Mouse (Mus musculus): Measurements from ENCODE around the gene Dhrs7c. TPM values are rescaled to one million over a fixed set of nuclear protein-coding genes. Genes with fewer than 3 reads are reported as not detected.

The Dhrs7c gene
- polyA plus RNA-seq, 2 experiments from 2014 or later, result not detected

DNA sequence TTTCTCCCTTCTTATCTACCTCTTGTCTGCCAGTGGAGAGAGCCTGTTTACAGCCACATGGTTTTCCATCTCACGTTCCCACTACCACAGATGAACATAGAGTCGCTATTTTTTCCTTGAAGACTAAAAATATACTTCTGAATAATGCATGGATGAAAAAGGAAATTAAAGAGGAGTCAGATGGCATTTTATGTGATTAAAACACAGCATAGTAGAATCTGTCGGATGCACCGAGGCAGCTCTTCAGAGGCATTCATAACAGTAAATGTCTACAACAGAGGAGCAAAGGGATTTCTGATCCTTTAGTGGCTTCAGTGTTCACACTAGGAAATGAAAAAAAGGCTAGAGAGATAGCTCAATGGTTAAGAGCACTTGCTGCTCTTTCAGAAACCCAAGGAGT lies 47.2 kb downstream of the Dhrs7c start:
- ATAC-seq, result no peak

DNA sequence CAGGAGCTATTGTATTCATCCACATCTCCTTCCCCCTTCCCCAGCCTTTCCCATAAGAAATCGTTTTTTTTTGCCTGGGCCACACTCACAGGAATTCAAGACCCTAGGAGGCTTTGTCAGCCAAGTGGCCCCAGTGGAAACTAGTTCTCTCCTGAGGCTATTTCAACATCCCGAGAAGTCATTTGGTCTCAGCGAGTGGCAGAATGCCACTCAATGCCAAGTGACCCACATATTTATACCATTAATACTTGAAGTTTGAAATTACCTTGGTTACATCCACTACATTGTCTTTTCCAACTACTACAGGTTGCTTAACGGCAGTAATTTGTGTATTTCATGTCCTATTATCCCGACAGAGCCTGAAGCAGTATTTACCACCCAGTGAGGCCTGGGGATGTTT lies 53.8 kb downstream of the Dhrs7c start:
- ATAC-seq, result no peak

DNA sequence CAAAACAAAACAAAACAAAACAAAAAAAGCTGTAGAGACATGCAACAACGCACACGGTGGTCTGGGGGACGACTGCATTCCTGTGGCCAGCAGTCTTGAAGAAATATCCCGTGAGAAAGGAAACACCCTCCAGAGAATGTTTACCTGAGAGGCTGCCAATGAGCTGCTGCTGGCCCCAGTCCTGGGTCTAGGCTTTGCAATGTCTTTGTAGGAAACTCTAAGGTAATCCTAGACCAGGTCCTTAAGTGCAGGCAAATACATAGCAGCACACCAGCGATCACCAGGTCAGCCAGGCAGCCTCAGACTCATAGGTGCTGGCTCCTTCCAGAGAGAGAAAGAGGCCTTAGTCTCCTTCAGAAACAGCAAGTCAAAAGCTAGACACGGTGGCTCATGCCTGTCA lies 56.0 kb downstream of the Dhrs7c start:
- ATAC-seq, result no peak

DNA sequence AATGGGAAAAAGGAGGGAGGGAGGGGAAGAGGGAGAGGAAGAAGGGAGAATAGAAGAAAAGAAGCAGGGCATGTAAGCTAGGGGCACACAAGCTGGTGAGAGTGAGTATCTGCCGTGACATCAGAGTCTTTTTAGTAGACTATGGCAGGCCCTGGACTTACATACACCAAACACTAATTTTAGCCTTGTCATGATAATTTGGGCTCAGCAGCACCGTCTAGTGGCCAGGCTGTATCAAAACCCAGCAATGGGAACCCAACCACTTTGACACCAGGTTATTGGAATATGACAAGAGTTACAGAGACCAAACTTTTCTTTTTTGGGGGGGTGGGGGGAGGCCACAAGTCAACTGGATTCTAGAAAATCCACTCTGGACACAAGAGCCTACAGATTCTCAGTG lies 57.0 kb downstream of the Dhrs7c start:
- no peak for ATAC-seq

DNA sequence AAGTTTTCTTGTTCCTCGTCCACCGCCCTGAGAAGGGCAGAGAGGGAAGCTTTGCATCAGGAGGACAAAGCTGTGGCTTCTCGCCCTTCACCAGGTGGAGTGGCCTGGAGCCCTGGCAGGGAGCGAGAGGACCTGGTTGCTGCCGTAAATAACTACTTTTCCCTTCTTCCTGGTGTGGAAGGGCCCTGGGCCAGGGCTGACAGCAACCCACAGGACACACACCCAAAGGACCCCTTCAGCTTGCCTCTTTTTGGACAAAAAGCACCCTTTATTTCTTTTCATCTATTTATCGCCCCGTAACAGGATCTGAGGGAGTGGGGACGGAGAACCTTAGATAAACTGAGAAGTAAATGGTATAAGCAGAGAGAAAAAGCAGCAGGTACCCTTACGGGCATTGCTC lies 60.5 kb downstream of the Dhrs7c start:
- ATAC-seq, result no peak

DNA sequence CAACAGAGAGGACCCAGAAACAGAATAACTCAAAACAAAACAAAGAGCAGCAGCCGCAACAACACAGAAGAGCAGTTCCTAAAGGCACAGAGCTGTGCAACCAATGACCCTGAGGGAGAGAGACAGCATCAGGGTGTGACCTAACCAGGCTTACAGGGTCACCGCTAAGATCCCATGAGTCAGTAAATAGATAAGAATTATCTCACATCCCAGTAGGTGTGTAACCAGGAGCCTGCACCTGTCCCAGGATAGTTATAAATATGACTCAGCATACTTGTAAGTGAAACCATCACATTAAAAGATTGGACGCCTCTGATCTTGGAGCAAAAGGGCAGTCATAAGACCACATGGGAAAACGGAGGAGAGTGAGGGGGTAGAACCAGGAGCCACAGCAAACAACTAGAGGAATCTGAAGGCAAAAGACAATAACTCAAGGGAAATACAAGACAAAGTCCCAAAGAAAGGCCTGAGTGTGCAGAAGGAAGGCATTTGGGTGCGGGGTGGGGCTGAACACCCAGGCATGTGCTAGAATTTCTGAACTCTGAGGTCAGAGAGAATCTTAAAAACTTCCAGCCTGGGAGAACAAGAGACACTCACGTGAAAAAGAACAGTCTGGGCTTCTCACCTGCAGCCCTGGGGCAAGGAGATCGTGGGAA lies 62.9 kb downstream of the Dhrs7c start:
- ATAC-seq, result no peak

DNA sequence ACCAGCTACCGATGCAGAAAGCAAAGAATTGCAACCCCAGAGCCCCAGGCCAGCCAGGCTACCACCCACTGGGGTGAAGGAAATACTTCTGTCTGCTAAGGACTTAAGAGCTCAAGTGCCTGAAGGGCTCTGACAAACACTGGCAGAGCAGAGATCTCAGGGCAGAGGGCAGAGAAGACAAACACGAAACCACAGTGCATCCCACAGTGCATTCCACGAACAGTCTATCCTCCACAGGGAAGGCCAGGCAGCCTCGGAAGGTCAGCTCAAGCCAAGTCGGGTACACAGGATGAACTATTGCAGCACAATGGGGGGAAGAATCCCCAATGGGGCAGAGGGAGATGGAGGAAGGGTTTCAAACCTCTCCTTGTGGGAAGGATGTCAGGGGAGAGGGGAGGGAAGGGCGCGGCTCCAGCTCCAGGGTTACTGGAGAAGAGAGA lies 63.4 kb downstream of the Dhrs7c start:
- no peak for ATAC-seq

DNA sequence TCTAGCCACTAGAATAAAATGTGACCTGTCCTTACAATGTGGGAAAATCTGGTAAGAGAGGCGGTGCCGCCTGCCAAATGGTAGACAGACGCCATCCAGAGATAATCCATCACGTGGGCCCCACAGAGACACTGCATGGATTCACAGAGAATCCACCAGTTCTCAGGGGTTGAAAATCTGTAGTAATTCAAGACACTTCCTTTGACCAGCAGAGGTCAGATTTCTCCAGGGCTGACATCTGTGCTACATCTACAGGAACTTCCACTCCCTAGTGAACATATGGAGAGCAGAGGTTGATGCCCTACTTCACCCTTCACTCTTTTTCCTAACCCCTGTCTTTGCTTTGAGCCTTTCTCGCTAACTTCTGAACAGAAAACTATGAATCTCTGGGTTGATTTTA lies 67.1 kb downstream of the Dhrs7c start:
- ATAC-seq, result no peak

Other genes starting within 250 kb of the Dhrs7c start
- gene Rcvrn, start 102.9 kb upstream of the Dhrs7c start, polyA plus RNA-seq (2017; shearing (Covaris generic)), result not detected
- gene Glp2r, start 27.0 kb upstream of the Dhrs7c start, polyA plus RNA-seq (2017; shearing (Covaris generic)), result not detected
- not detected for gene Gsg1l2, start 23.6 kb upstream of the Dhrs7c start, polyA plus RNA-seq (2017; shearing (Covaris generic))
- gene Usp43, start 124.0 kb downstream of the Dhrs7c start, polyA plus RNA-seq (2017; shearing (Covaris generic)), result not detected
- not detected for gene Cfap52, start 167.5 kb downstream of the Dhrs7c start, polyA plus RNA-seq (2017; shearing (Covaris generic))
- gene Stx8, start 168.0 kb downstream of the Dhrs7c start, polyA plus RNA-seq (2017; shearing (Covaris generic)), result 10 to 100 TPM; 58.8 to 83.5 TPM

Measured in activated CD4-positive, CD25-positive, alpha-beta regulatory T cell, adult 4 months (primary cell).